In genomic region chr12:89470226-89470625, GRCm38 (mm10) we compare ENCODE assay signal across 25 mouse cellular contexts.
DNase-seq lines count a peak whose midpoint lies in the region; ATAC-seq lines count a peak whose summit lies in the region.
"Had no signal": no experiment of that assay in that cellular context is flagged by ENCODE, and none has a peak within 500 bp of the region (broad histone marks: within the 10 kb centered on the region; RNA-seq: fewer than 3 reads in every experiment).

No protein-coding gene starts in this region.

- H3K9ac ChIP-seq in hindbrain, embryonic 16.5 days (ENCODE audit: low read depth, low read length), result no peak overlapping the region
- H3K9ac ChIP-seq: embryonic facial prominence, embryonic 15.5 days; hindbrain, embryonic 14.5 days; kidney, embryonic 15.5 days had no signal

- DNase-seq in adrenal gland, postnatal 14 days, result peak; percentile 3
- DNase-seq in adrenal gland, postnatal 36 days, result no peak
- peak; percentile 90 for DNase-seq in heart, adult 11 months
- DNase-seq in heart, embryonic 10.5 days (ENCODE audit: low spot score), result no peak
- peak; percentile 9 to 43 for DNase-seq in heart, adult 9 months (ENCODE audit: low spot score in 2 of 2)
- DNase-seq in heart, postnatal 10 days, result peak; percentile 70 to 71
- no peak for DNase-seq in embryo, embryonic 10 days (ENCODE audit: low spot score)
- DNase-seq: adrenal gland, adult 8-10 months; B cell, adult 2 months; cerebellum, adult 11-12 months; cerebellum, adult 9-10 months; embryo, embryonic 11 days; gastrocnemius, postnatal 14 days; kidney, adult 2 months had no signal

- no peak for ATAC-seq in hindbrain, embryonic 16.5 days
- ATAC-seq: CD4-positive, CD25-positive, alpha-beta regulatory T cell, adult 4 months; forebrain, embryonic 14.5 days; intestine, embryonic 16.5 days had no signal

- no peak overlapping the region for H3K27ac ChIP-seq in heart, embryonic 10.5 days
- H3K27ac ChIP-seq in hindbrain, embryonic 16.5 days (ENCODE audit: low read depth, low read length), result no peak overlapping the region
- H3K27ac ChIP-seq: embryonic facial prominence, embryonic 15.5 days; forebrain, embryonic 10.5 days; hindbrain, embryonic 10.5 days; hindbrain, embryonic 14.5 days; kidney, embryonic 15.5 days had no signal

- H3K4me2 ChIP-seq in hindbrain, embryonic 16.5 days (ENCODE audit: low read length), result no peak overlapping the region
- H3K4me2 ChIP-seq: embryonic facial prominence, embryonic 15.5 days; hindbrain, embryonic 14.5 days; kidney, embryonic 15.5 days had no signal

- H3K4me1 ChIP-seq in heart, embryonic 10.5 days, result no peaks in the 10 kb centered on the region
- H3K4me1 ChIP-seq in hindbrain, embryonic 16.5 days (ENCODE audit: control insufficient read depth, insufficient read depth, low read depth, low read length), result no peaks in the 10 kb centered on the region
- H3K4me1 ChIP-seq: embryonic facial prominence, embryonic 15.5 days; hindbrain, embryonic 10.5 days; kidney, embryonic 15.5 days had no signal

- no peaks in the 10 kb centered on the region for H3K36me3 ChIP-seq in heart, embryonic 10.5 days
- no peaks in the 10 kb centered on the region for H3K36me3 ChIP-seq in hindbrain, embryonic 16.5 days (ENCODE audit: control insufficient read depth, insufficient read depth, low read length)
- H3K36me3 ChIP-seq: embryonic facial prominence, embryonic 15.5 days; forebrain, embryonic 10.5 days; G1E; hindbrain, embryonic 10.5 days; kidney, embryonic 15.5 days had no signal

- H3K9me3 ChIP-seq in heart, embryonic 10.5 days, result no peaks in the 10 kb centered on the region
- no peaks in the 10 kb centered on the region for H3K9me3 ChIP-seq in hindbrain, embryonic 16.5 days (ENCODE audit: control insufficient read depth, low read length)
- H3K9me3 ChIP-seq: embryonic facial prominence, embryonic 15.5 days; forebrain, embryonic 10.5 days; G1E; hindbrain, embryonic 10.5 days; kidney, embryonic 15.5 days had no signal

- H3K27me3 ChIP-seq in heart, embryonic 10.5 days (ENCODE audit: insufficient read depth, poor library complexity, severe bottlenecking), result no peaks in the 10 kb centered on the region
- H3K27me3 ChIP-seq in hindbrain, embryonic 16.5 days (replicated peaks; ENCODE audit: control insufficient read depth, insufficient read depth, low read length), result no peaks in the 10 kb centered on the region
- H3K27me3 ChIP-seq: embryonic facial prominence, embryonic 15.5 days; kidney, embryonic 15.5 days had no signal

- 62% methylated on average over 2 of the region's 2 CpGs for WGBS in heart, embryonic 10.5 days
- WGBS in hindbrain, embryonic 16.5 days, result 82% methylated on average over 2 of the region's 2 CpGs

- intact Hi-C loops in heart, postnatal 10 days (cut with DNase I), result loop anchor here (10.0 kb wide), 1 partner anchor 1855 kb away; no protein-coding TSS in a partner anchor

- H3K4me3 ChIP-seq in heart, embryonic 10.5 days, result no peak overlapping the region
- H3K4me3 ChIP-seq in hindbrain, embryonic 16.5 days (ENCODE audit: low read length), result no peak overlapping the region
- H3K4me3 ChIP-seq: embryonic facial prominence, embryonic 15.5 days; erythroblast, embryonic 14.5 days; forebrain, embryonic 10.5 days; hindbrain, embryonic 10.5 days; kidney, embryonic 15.5 days had no signal

Comparison
In these comparisons a context has a peak if more than half of its experiments do, and no peak if none do; other contexts are left out.
1. DNase-seq: peak in adrenal gland, postnatal 14 days (single experiment), heart, adult 11 months (single experiment), heart, adult 9 months (2 of 2) and heart, postnatal 10 days (2 of 2); none in adrenal gland, postnatal 36 days (0 of 2), heart, embryonic 10.5 days (single experiment) and embryo, embryonic 10 days (single experiment).